Mouse (Mus musculus) liver, embryonic 11.5 days (tissue): ENCODE data around the gene Knstrn. TPM values are rescaled to one million over a fixed set of nuclear protein-coding genes. Genes with fewer than 3 reads are reported as not detected.

Experiments
- ATAC-seq: fragments of 200-750 bp; cut with Nextera tagmentation; replicated peaks from 2 replicates; pipeline ENCODE4 v1.8.0; 2017; ENCODE audit warnings: moderate number of reproducible peaks, mild to moderate bottlenecking, moderate TSS enrichment, moderate library complexity; ENCODE audit not compliant: low FRiP score
- DNase-seq: peaks from one replicate; pipeline ENCODE4 v3.0.0-alpha.2; 2017; ENCODE audit warnings: low spot score
- H3K27ac ChIP-seq: fragments of 300-500 bp; sonication (generic); 2 replicates; pipeline ENCODE4 v1.5.1; 2014; ENCODE audit warnings: mild to moderate bottlenecking, low read depth, low read length, control low read depth
- H3K27me3 ChIP-seq: fragments of 300-500 bp; sonication (generic); replicated peaks from 2 replicates; pipeline ENCODE4 v1.6.1; 2014; ENCODE audit warnings: low read length, mixed read lengths; ENCODE audit not compliant: control insufficient read depth, insufficient read depth
- H3K36me3 ChIP-seq: fragments of 300-500 bp; sonication (generic); 2 replicates; pipeline ENCODE4 v1.6.1; 2014; ENCODE audit warnings: mild to moderate bottlenecking, low read length, moderate library complexity, mixed read lengths; ENCODE audit not compliant: control insufficient read depth, insufficient read depth
- H3K4me1 ChIP-seq: fragments of 300-500 bp; sonication (generic); replicated peaks from 2 replicates; pipeline ENCODE4 v1.6.1; 2014; ENCODE audit warnings: low read length, mixed read lengths; ENCODE audit not compliant: control insufficient read depth, insufficient read depth
- H3K4me2 ChIP-seq: fragments of 300-500 bp; sonication (generic); 2 replicates; pipeline ENCODE4 v1.6.1; 2014; ENCODE audit warnings: mild to moderate bottlenecking, control low read depth, moderate library complexity
- H3K4me3 ChIP-seq: fragments of 300-500 bp; sonication (generic); 2 replicates; pipeline ENCODE4 v1.5.1; 2014; ENCODE audit warnings: low read depth, low read length, control low read depth
- H3K9ac ChIP-seq: fragments of 300-500 bp; sonication (generic); 2 replicates; pipeline ENCODE4 v1.6.1; 2014; ENCODE audit warnings: low read depth, low read length, control low read depth
- H3K9me3 ChIP-seq: fragments of 300-500 bp; sonication (generic); 2 replicates; pipeline ENCODE4 v1.6.1; 2016; ENCODE audit warnings: low read length, inconsistent platforms, mixed read lengths; ENCODE audit not compliant: control insufficient read depth
- WGBS: fragments of 180-500 bp; shearing (Covaris S2); extraction: QIAGEN DNeasy Blood & Tissue Kit; methylation state at CpG from one replicate; pipeline ENCODE4 v1.1.7; 2014; 5-methylcytosine and 5-hydroxymethylcytosine counted together
- polyA plus RNA-seq: library from polyadenylated mRNA; unstranded; fragments of >200 nt; fragmentation: Nextera tagmentation; extraction: Ambion mirVana; gene quantifications from 2 replicates; pipeline ENCODE4 v1.2.1, GENCODE M21; 2014

The Knstrn gene
- polyA plus RNA-seq, 1 experiment from 2014 or later = 127 TPM

DNA sequence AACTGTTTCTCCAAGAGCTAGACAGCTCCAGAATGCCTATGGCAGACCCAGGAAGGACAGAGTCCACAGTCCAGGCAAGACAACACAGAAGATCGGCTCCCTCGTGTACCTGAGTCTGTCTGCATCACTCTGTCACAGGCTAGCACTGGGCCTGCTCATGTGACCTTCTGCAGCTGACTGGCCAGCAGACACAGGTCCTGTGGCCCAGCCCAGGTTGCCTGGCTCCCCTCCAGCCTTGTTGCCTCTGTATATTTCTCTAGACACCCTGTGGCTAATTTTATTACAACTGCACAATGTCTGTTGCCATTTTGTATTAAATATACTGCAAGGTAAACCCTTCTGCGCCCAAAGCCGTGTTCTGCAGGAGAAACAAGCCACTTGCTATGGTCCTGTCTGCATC is 67.2 kb downstream of the Knstrn start:
- 79% methylated on average over 4 of the region's 4 CpGs for WGBS

GRCm38 (mm10) chr2:118881956-118882355 is 68.2 kb downstream of the Knstrn start:
- DNase-seq (no peak), ATAC-seq (no peak)
- no peaks in the 10 kb centered on the region for H3K9me3 ChIP-seq
- 83% methylated on average over 5 of the region's 5 CpGs for WGBS
- H3K4me2 ChIP-seq = no peak overlapping the region
- H3K9ac ChIP-seq = no peak overlapping the region
- H3K4me1 ChIP-seq = peaks cover 6% of the 10 kb centered on the region
- no peak overlapping the region for H3K4me3 ChIP-seq
- no peaks in the 10 kb centered on the region for H3K36me3 ChIP-seq
- no peak overlapping the region for H3K27ac ChIP-seq
- H3K27me3 ChIP-seq = peaks cover 5% of the 10 kb centered on the region

More for the DNA sequence above, 67.2 kb downstream of the Knstrn start:
- Histone ChIP-seq H3K4me3 (no peak overlapping the region), H3K27me3 (peaks cover 5% of the 10 kb centered on the region), H3K9me3 (no peaks in the 10 kb centered on the region), H3K4me2 (no peak overlapping the region), H3K27ac (no peak overlapping the region), H3K36me3 (0 out of 2 replicates have a peak, but pooled peaks cover 5% of the 10 kb centered on the region), H3K4me1 (peaks cover 6% of the 10 kb centered on the region), H3K9ac (no peak overlapping the region)
- no peak for DNase-seq
- no peak for ATAC-seq

DNA sequence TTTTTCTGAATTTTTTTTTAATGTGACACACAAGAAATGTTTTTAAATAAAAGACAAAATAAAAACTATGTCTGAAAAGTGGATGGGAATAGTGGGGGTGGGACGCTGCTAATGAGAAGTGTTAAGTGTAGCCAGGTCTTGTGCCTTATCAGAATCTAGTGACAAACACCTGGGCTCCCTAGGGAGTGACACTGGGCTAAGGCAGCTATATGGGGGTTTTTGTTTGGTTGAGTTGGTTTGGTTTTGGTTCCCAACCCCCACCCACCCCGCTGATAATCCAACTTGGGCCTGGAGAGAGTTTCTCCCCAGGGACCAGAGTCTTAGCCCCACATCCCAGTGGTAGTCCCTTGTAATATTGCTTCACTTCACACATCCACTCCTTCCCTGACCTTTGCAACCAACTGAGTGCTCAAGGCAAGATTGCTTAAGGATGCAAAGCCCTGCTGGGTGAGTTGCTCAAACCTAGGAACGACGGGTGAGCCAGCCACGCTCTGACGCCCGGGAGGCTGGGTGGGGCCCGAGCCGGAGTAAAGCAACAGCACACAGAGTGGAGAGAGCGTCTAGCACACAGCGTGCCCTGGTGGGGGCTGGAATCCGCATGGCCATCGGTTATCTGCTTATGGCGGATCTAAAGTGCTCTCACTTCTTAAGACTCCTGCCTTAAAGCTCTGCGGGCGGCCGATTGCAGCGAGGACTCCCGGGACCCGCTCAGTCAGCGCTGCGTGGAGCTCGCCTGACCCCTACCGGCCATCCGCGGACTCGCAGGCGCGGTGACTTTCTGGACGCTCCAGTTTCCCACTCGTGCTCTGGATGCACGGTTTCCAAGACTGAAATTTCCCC is 69.3 kb downstream of the Knstrn start:
- peak overlapping the region; percentile 47 for H3K4me3 ChIP-seq
- peaks cover 13% of the 10 kb centered on the region for H3K4me1 ChIP-seq
- DNase-seq (peak; percentile 84), ATAC-seq (peak; percentile 53)
- H3K9me3 ChIP-seq = no peaks in the 10 kb centered on the region
- H3K27me3 ChIP-seq = peaks cover 5% of the 10 kb centered on the region
- H3K36me3 ChIP-seq = no peaks in the 10 kb centered on the region
- H3K9ac ChIP-seq = peak overlapping the region; percentile 62
- peak overlapping the region; percentile 22; the same call in 1 of the 2 replicates for H3K27ac ChIP-seq
- WGBS = 2% methylated on average over 32 of the region's 32 CpGs
- peak overlapping the region; percentile 88 for H3K4me2 ChIP-seq

DNA sequence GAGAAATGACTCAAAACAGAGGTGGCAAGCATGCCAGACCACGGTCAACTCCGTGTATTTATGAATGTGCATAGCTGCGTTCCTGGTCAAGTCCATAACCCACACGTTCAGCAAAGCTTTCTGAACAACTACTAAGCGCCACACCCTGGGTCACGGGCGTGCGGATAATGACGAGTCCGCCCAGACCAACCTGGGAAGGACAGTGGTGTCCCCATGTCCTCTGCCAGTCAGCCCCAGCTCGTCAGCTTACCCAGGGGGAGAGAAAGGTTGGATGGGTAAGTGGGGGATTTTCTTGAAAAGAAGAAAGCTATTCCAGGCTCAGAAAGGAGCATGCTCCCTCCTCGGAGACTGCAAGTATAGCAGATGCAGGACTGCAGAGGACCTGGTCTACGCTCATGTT is 73.6 kb downstream of the Knstrn start:
- 55% methylated on average over 13 of the region's 13 CpGs for WGBS

GRCm38 (mm10) chr2:118887845-118888548 is 74.2 kb downstream of the Knstrn start:
- H3K27me3 ChIP-seq = peaks cover 21% of the 10 kb centered on the region
- H3K27ac ChIP-seq = peak overlapping the region; percentile 89
- peak overlapping the region; percentile 67 for H3K9ac ChIP-seq
- H3K36me3 ChIP-seq = no peaks in the 10 kb centered on the region
- H3K4me1 ChIP-seq = peaks cover 19% of the 10 kb centered on the region
- 11% methylated on average over 14 of the region's 14 CpGs for WGBS
- DNase-seq (peak; percentile 68), ATAC-seq (peak; percentile 91)
- peak overlapping the region; percentile 28 for H3K4me3 ChIP-seq
- no peaks in the 10 kb centered on the region for H3K9me3 ChIP-seq
- H3K4me2 ChIP-seq = peak overlapping the region; percentile 71

More for the DNA sequence above, 73.6 kb downstream of the Knstrn start:
- no peaks in the 10 kb centered on the region for H3K9me3 ChIP-seq
- DNase-seq (no peak), ATAC-seq (peak; percentile 40)
- no peaks in the 10 kb centered on the region for H3K36me3 ChIP-seq
- H3K27ac ChIP-seq = peak overlapping the region; percentile 89
- peak overlapping the region; percentile 28 for H3K4me3 ChIP-seq
- H3K4me1 ChIP-seq = peaks cover 21% of the 10 kb centered on the region
- peaks cover 16% of the 10 kb centered on the region for H3K27me3 ChIP-seq
- H3K4me2 ChIP-seq = peak overlapping the region; percentile 71
- H3K9ac ChIP-seq = peak overlapping the region; percentile 67

DNA sequence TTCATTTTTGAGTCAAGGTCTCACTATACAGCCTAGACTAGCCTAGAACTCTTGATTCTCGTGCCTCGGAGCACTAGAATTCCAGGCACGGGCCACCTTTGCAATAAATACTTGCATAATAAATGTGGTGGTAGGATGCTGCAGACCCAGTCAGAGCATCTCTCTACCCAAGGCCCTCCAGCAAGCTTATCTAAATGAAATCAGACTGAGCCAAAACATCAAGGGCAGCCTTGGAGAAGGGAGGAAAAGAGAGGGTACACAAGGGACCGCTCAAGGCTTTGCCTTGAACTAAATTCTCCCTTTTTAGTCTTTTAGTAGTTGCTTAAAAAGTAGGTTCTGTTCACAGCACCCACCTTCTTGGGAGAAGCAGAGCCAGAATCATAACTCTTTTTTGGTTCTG is 77.4 kb downstream of the Knstrn start:
- peaks cover 16% of the 10 kb centered on the region for H3K4me1 ChIP-seq
- no peak overlapping the region for H3K4me2 ChIP-seq
- H3K9me3 ChIP-seq = no peaks in the 10 kb centered on the region
- peaks cover 41% of the 10 kb centered on the region for H3K27me3 ChIP-seq
- H3K9ac ChIP-seq = no peak overlapping the region
- ATAC-seq (no peak), DNase-seq (no peak)
- no peaks in the 10 kb centered on the region for H3K36me3 ChIP-seq
- WGBS = 87% methylated on average over 4 of the region's 4 CpGs
- no peak overlapping the region for H3K4me3 ChIP-seq
- H3K27ac ChIP-seq = no peak overlapping the region

DNA sequence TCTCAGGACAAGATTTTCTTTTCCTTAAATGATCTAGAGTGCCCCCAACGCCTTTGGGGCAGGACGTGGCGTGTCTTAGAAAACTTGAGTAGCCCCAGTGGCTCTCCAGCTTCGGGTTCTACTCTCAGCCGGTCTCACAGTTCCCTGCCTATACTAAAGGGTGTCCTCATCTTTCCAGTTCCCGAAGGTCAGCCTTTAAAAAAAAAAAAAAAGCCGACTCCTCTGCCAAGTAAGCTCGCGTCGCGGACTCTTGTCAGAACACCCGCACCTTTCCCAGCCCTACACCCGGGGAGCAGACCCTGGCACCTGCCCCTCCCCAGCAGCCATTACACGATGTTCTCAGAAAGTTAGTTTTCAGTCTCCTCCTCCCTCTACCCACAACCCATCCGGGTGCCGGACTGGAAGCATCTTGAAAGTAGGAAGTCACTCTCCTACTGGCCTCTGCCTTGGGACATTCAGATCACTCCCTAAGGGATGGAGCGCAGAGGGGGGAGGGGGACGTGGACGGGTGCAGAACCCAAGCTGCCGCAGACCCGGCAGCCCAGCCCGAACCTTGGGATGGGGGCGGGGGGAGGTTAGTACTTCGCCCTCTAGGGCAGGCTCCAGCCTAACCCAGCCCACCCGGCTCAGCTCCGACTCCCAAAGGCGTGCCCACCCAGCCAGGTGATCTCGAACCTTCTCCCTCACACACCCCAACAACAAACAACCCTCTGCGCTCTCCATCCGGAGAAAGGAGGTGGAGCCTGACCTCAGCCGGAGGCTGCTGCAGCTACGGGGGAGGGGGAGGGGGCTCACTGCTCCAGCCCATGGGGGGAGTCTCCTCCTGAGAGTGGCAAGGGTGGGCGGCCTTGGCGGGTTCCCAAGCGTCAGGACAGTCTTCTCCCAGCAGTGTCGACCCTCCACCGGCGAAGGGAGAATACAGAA is 82.4 kb downstream of the Knstrn start:
- peak overlapping the region; percentile 48 for H3K4me3 ChIP-seq
- H3K27me3 ChIP-seq = peaks cover 85% of the 10 kb centered on the region
- H3K9ac ChIP-seq = peak overlapping the region; percentile 27; the same call in 1 of the 2 replicates
- no peak overlapping the region for H3K27ac ChIP-seq
- WGBS = 3% methylated on average over 38 of the region's 38 CpGs
- H3K4me2 ChIP-seq = peak overlapping the region; percentile 77
- DNase-seq (peak; percentile 55), ATAC-seq (no peak)
- H3K9me3 ChIP-seq = no peaks in the 10 kb centered on the region
- H3K36me3 ChIP-seq = no peaks in the 10 kb centered on the region
- H3K4me1 ChIP-seq = peaks cover 30% of the 10 kb centered on the region

DNA sequence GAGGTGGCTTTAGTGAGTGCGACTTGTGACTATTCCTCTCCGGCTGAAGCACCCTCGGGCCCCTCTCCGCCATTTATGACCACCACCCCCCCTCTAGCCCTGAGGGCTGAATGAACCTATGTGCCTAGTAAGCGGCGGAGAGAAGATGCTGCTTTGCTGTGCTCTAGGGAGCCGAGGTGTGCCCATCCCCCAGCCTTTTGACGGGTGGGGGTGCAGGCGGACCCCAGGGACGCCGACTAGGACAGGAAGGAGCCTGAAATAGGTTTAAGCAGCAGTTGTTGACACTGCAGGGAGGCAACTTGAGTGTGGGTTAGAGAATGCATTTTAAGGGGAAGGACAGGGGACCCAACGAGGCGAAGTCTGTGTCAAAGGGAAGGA is 83.1 kb downstream of the Knstrn start:
- Histone ChIP-seq H3K27ac (no peak overlapping the region), H3K4me2 (peak overlapping the region; percentile 77), H3K4me3 (peak overlapping the region; percentile 48), H3K27me3 (peaks cover 80% of the 10 kb centered on the region), H3K36me3 (no peaks in the 10 kb centered on the region), H3K9ac (no peak overlapping the region), H3K4me1 (peaks cover 30% of the 10 kb centered on the region), H3K9me3 (no peaks in the 10 kb centered on the region)
- ATAC-seq = no peak
- 1% methylated on average over 13 of the region's 13 CpGs for WGBS
- peak; percentile 44 for DNase-seq
